Mouse (Mus musculus): Measurements from ENCODE around the gene Tle3.

The Tle3 gene

GRCm38 (mm10) chr9:61377706-61378479, 5.7 kb downstream of the Tle3 start:
- DNase-seq: peak; percentile 54

GRCm38 (mm10) chr9:61378516-61378915, 6.3 kb downstream of the Tle3 start:
- DNase-seq: peak; percentile 66

GRCm38 (mm10) chr9:61379016-61379634, 7.0 kb downstream of the Tle3 start:
- DNase-seq: no peak

GRCm38 (mm10) chr9:61380258-61381062, 8.3 kb downstream of the Tle3 start:
- peak; percentile 57 for DNase-seq

- no peak for DNase-seq
Observed at GRCm38 (mm10) chr9:61381063-61381408, 8.9 kb downstream of the Tle3 start.

GRCm38 (mm10) chr9:61381445-61381844, 9.3 kb downstream of the Tle3 start:
- no peak for DNase-seq

GRCm38 (mm10) chr9:61382595-61383186, 10.5 kb downstream of the Tle3 start:
- DNase-seq: no peak

GRCm38 (mm10) chr9:61384101-61384500, 11.9 kb downstream of the Tle3 start:
- DNase-seq: no peak

- DNase-seq: peak; percentile 92
Observed at GRCm38 (mm10) chr9:61384646-61385443, 12.7 kb downstream of the Tle3 start.

GRCm38 (mm10) chr9:61385753-61386152, 13.6 kb downstream of the Tle3 start:
- no peak for DNase-seq

GRCm38 (mm10) chr9:61386314-61386713, 14.1 kb downstream of the Tle3 start:
- DNase-seq: no peak

GRCm38 (mm10) chr9:61387797-61388196, 15.6 kb downstream of the Tle3 start:
- no peak for DNase-seq

- no peak for DNase-seq
Observed at GRCm38 (mm10) chr9:61388214-61388613, 16.0 kb downstream of the Tle3 start.

GRCm38 (mm10) chr9:61388689-61389403, 16.7 kb downstream of the Tle3 start:
- no peak for DNase-seq

GRCm38 (mm10) chr9:61389404-61389701, 17.2 kb downstream of the Tle3 start:
- no peak for DNase-seq

- no peak for DNase-seq
Observed at GRCm38 (mm10) chr9:61391570-61392337, 19.6 kb downstream of the Tle3 start.

GRCm38 (mm10) chr9:61392338-61392620, 20.1 kb downstream of the Tle3 start:
- DNase-seq: no peak

- DNase-seq: no peak
Observed at GRCm38 (mm10) chr9:61393161-61393560, 21.0 kb downstream of the Tle3 start.

GRCm38 (mm10) chr9:61393847-61394246, 21.7 kb downstream of the Tle3 start:
- no peak for DNase-seq

GRCm38 (mm10) chr9:61395071-61395470, 22.9 kb downstream of the Tle3 start:
- no peak for DNase-seq

GRCm38 (mm10) chr9:61396474-61396873, 24.3 kb downstream of the Tle3 start:
- DNase-seq: peak; percentile 77
